12 mouse cellular contexts compared by ENCODE assay signal in genomic region chr4:136864751-136865470, GRCm38 (mm10). TPM values are rescaled to one million over a fixed set of nuclear protein-coding genes. Genes with fewer than 3 reads are reported as not detected.
DNase-seq lines count a peak whose midpoint lies in the region; ATAC-seq lines count a peak whose summit lies in the region.
"Had no signal": no experiment of that assay in that cellular context is flagged by ENCODE, and none has a peak within 500 bp of the region (broad histone marks: within the 10 kb centered on the region; RNA-seq: fewer than 3 reads in every experiment).

No protein-coding gene starts in this region.

- H3K4me1 ChIP-seq in hindbrain, embryonic 13.5 days (replicated peaks) = peaks cover 55% of the 10 kb centered on the region
- H3K4me1 ChIP-seq in midbrain, embryonic 16.5 days (ENCODE audit: control insufficient read depth, insufficient read depth, low read length) = peaks cover 29% of the 10 kb centered on the region

- ATAC-seq in hindbrain, embryonic 13.5 days (ENCODE audit: low FRiP score) = peak; percentile 40; the same call in 1 of the 2 replicates
- ATAC-seq in midbrain, embryonic 16.5 days = peak; percentile 44; the same call in 1 of the 2 replicates

- H3K9me3 ChIP-seq in hindbrain, embryonic 13.5 days = no peaks in the 10 kb centered on the region
- H3K9me3 ChIP-seq in midbrain, embryonic 16.5 days (replicated peaks; ENCODE audit: control insufficient read depth, low read length, poor library complexity, severe bottlenecking) = no peaks in the 10 kb centered on the region

- peak overlapping the region; percentile 25; the same call in 1 of the 2 replicates for H3K9ac ChIP-seq in hindbrain, embryonic 13.5 days
- H3K9ac ChIP-seq in midbrain, embryonic 16.5 days (ENCODE audit: low read depth, low read length) = peak overlapping the region; percentile 15; the same call in 1 of the 2 replicates
- H3K9ac ChIP-seq: heart, embryonic 13.5 days had no signal

- peak; percentile 23 for DNase-seq in R1 (ENCODE audit: low read depth, low spot score)
- DNase-seq in embryo, embryonic 9.5 days (ENCODE audit: extremely low spot score) = peak; percentile 87
- no peak for DNase-seq in ovary, postnatal 10 days (ENCODE audit: low spot score)
- DNase-seq in heart, adult 18-20 months = no peak
- DNase-seq in thymus, postnatal 10 days (ENCODE audit: low spot score in 2 of 2) = no peak
- DNase-seq: cerebellum, adult 18-20 months; kidney, adult 18-20 months; lung, postnatal 10 days had no signal

- H3K27ac ChIP-seq in hindbrain, embryonic 13.5 days = peak overlapping the region; percentile 89
- H3K27ac ChIP-seq in midbrain, embryonic 16.5 days (ENCODE audit: low read length) = peak overlapping the region; percentile 69
- H3K27ac ChIP-seq: heart, embryonic 13.5 days had no signal

- WGBS in hindbrain, embryonic 13.5 days = 3% methylated on average over 15 of the region's 15 CpGs
- WGBS in midbrain, embryonic 16.5 days = 3% methylated on average over 15 of the region's 15 CpGs

- no peak overlapping the region for H3K4me3 ChIP-seq in hindbrain, embryonic 13.5 days
- no peak overlapping the region for H3K4me3 ChIP-seq in midbrain, embryonic 16.5 days (ENCODE audit: low read depth, low read length)
- H3K4me3 ChIP-seq: heart, embryonic 13.5 days had no signal

- H3K4me2 ChIP-seq in hindbrain, embryonic 13.5 days = peak overlapping the region; percentile 26; the same call in 1 of the 2 replicates
- peak overlapping the region; percentile 5; the same call in 1 of the 2 replicates for H3K4me2 ChIP-seq in midbrain, embryonic 16.5 days (ENCODE audit: low read length)
- H3K4me2 ChIP-seq: heart, embryonic 13.5 days had no signal

- H3K27me3 ChIP-seq in hindbrain, embryonic 13.5 days = no peaks in the 10 kb centered on the region
- H3K27me3 ChIP-seq in midbrain, embryonic 16.5 days (ENCODE audit: control insufficient read depth, insufficient read depth, low read depth, low read length) = no peaks in the 10 kb centered on the region

- H3K36me3 ChIP-seq in hindbrain, embryonic 13.5 days = no peaks in the 10 kb centered on the region
- no peaks in the 10 kb centered on the region for H3K36me3 ChIP-seq in midbrain, embryonic 16.5 days (ENCODE audit: control insufficient read depth, insufficient read depth, low read length)
- H3K36me3 ChIP-seq: heart, embryonic 13.5 days had no signal

RNA-seq across cellular contexts. Expression of gene C1qb, which starts 21.1 kb away (rescaled TPM):
- 37.9 and 48.5 TPM in 2 replicates for polyA plus RNA-seq in hindbrain, embryonic 13.5 days (2015; fragmentation: Nextera tagmentation; extraction: Ambion mirVana)
- polyA plus RNA-seq in midbrain, embryonic 16.5 days (2015; fragmentation: Nextera tagmentation; extraction: Ambion mirVana) = 29.3 and 40.8 TPM in 2 replicates
- total RNA-seq in heart, adult 18-20 months (2021) = 10 to 100 TPM; 42.6 to 54.2 TPM
- total RNA-seq: ES-E14 had no signal

RNA-seq across cellular contexts. Expression of gene C1qc, which starts 28.0 kb away (rescaled TPM):
- 19.5 and 24.3 TPM in 2 replicates for polyA plus RNA-seq in hindbrain, embryonic 13.5 days (2015; fragmentation: Nextera tagmentation; extraction: Ambion mirVana)
- 13.9 and 20.8 TPM in 2 replicates for polyA plus RNA-seq in midbrain, embryonic 16.5 days (2015; fragmentation: Nextera tagmentation; extraction: Ambion mirVana)
- 10 to 100 TPM; 36.9 to 41.6 TPM for total RNA-seq in heart, adult 18-20 months (2021)
- total RNA-seq: ES-E14 had no signal

RNA-seq across cellular contexts. Expression of gene Ephb2, which starts 29.1 kb away (rescaled TPM):
- 14.9 and 16.5 TPM in 2 replicates for polyA plus RNA-seq in hindbrain, embryonic 13.5 days (2015; fragmentation: Nextera tagmentation; extraction: Ambion mirVana)
- 13.1 and 17.5 TPM in 2 replicates for polyA plus RNA-seq in midbrain, embryonic 16.5 days (2015; fragmentation: Nextera tagmentation; extraction: Ambion mirVana)
- under 1 TPM; 0.89 to 0.90 TPM for total RNA-seq in heart, adult 18-20 months (2021)

RNA-seq across cellular contexts. Expression of gene C1qa, which starts 33.7 kb away (rescaled TPM):
- polyA plus RNA-seq in hindbrain, embryonic 13.5 days (2015; fragmentation: Nextera tagmentation; extraction: Ambion mirVana) = 23.6 and 24.6 TPM in 2 replicates
- 22.9 and 26.3 TPM in 2 replicates for polyA plus RNA-seq in midbrain, embryonic 16.5 days (2015; fragmentation: Nextera tagmentation; extraction: Ambion mirVana)
- 10 to 100 TPM; 44.4 to 55.2 TPM for total RNA-seq in heart, adult 18-20 months (2021)
- total RNA-seq: ES-E14 had no signal

Comparison
In these comparisons a context has a peak if more than half of its experiments do, and no peak if none do; other contexts are left out.
1. DNase-seq: peak in R1 (single experiment) and embryo, embryonic 9.5 days (single experiment); none in ovary, postnatal 10 days (single experiment), heart, adult 18-20 months (0 of 2) and thymus, postnatal 10 days (0 of 2).